Mouse (Mus musculus) midbrain, embryonic 14.5 days (tissue): ENCODE measurements at regions not wholly inside any gene's neighbourhood (a gene's known extent, or its start where the extent isn't known, plus 50 kb on each side); places are given as distances from the start of the nearest gene placed in this dataset.

Experiments
- ATAC-seq: fragments of 200-750 bp; cut with Nextera tagmentation; 2 replicates; pipeline ENCODE4 v1.8.0; 2017; ENCODE audit warnings: moderate number of reproducible peaks, moderate library complexity; ENCODE audit not compliant: low FRiP score, low TSS enrichment
- DNase-seq: peaks from one replicate; pipeline ENCODE4 v3.0.0-alpha.2; 2015
- H3K27ac ChIP-seq: fragments of 300-500 bp; sonication (generic); replicated peaks from 2 replicates; pipeline ENCODE4 v1.5.1; 2014; ENCODE audit warnings: mild to moderate bottlenecking, low read depth, low read length, moderate library complexity
- H3K27me3 ChIP-seq: fragments of 300-500 bp; sonication (generic); 2 replicates; pipeline ENCODE4 v1.6.1; 2014; ENCODE audit warnings: low read length, control low read depth, mixed read lengths; ENCODE audit not compliant: control insufficient read depth, insufficient read depth
- H3K36me3 ChIP-seq: fragments of 300-500 bp; sonication (generic); 2 replicates; pipeline ENCODE4 v1.6.1; 2014; ENCODE audit warnings: low read length, control low read depth; ENCODE audit not compliant: control insufficient read depth, insufficient read depth
- H3K4me1 ChIP-seq: fragments of 300-500 bp; sonication (generic); 2 replicates; pipeline ENCODE4 v1.6.1; 2014; ENCODE audit warnings: mild to moderate bottlenecking, antibody characterized with exemption, low read length, control low read depth; ENCODE audit not compliant: control insufficient read depth, insufficient read depth
- H3K4me2 ChIP-seq: fragments of 300-500 bp; sonication (generic); 2 replicates; pipeline ENCODE4 v1.6.1; 2014; ENCODE audit warnings: mild to moderate bottlenecking, low read length, moderate library complexity
- H3K4me3 ChIP-seq: fragments of 300-500 bp; sonication (generic); replicated peaks from 2 replicates; pipeline ENCODE4 v1.5.1; 2014; ENCODE audit warnings: low read depth, low read length
- H3K9ac ChIP-seq: fragments of 300-500 bp; sonication (generic); replicated peaks from 2 replicates; pipeline ENCODE4 v1.6.1; 2014; ENCODE audit warnings: mild to moderate bottlenecking, low read length, moderate library complexity
- H3K9me3 ChIP-seq: fragments of 300-500 bp; sonication (generic); 2 replicates; pipeline ENCODE4 v1.6.1; 2016; ENCODE audit warnings: low read length, control low read depth, mixed read lengths; ENCODE audit not compliant: control insufficient read depth
- WGBS: fragments of 180-500 bp; shearing (Covaris S2); extraction: QIAGEN DNeasy Blood & Tissue Kit; methylation state at CpG from one replicate; pipeline ENCODE4 v1.1.7; 2014; 5-methylcytosine and 5-hydroxymethylcytosine counted together

DNA sequence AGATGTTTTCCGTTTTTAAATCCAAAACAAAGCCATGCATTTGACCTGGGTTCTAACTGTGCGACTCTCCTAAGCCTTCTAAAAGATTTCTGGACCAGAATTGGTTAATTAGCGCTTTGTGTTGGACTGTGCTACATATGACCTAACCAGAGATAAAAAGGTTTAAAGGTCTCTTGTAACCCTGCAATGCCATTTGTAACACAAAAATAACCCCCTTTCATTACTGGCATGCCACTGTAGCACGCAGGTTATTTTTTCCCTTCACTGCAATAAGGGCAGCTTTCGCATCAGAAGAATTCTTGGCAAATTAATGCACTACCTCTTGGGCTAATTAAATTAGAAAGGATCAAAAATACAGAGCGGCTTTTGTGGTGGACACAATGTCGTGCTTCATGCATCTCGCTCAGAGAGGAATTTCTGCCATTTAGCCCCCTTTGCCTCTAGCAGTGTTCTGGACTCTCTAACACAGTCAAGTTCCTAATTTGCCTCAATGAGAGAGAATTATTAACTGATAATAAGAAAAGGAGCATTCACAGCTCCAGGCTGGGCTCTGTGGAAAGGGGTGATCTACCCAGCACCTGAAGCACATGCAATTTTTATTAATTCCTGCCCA lies 239.5 kb upstream of the Zeb2 start:
- Histone ChIP-seq H3K27me3 (no peaks in the 10 kb centered on the region), H3K4me2 (no peak overlapping the region), H3K27ac (no peak overlapping the region), H3K4me1 (no peaks in the 10 kb centered on the region), H3K36me3 (no peaks in the 10 kb centered on the region), H3K4me3 (no peak overlapping the region), H3K9ac (no peak overlapping the region), H3K9me3 (no peaks in the 10 kb centered on the region)
- 75% methylated on average over 8 of the region's 8 CpGs for WGBS
- DNase-seq (peak; percentile 22), ATAC-seq (no peak)

DNA sequence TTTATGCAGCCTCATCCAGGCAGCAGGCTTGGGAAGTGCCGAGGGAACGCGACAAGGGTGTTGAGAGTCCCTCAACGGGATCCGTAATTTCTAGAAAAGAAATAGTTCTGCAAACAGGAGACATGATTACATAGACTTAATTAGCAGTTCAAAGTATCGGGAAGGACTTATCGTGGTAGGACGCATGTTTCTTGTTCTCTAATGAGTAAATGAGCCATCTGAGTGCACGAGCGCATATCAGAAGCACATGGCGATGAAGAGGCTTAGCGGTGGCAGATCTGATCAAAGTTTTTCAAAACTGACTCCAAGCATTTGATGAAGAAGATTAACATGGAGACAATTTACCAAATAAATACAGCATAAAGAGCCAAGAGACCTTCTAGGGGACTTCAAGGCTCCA lies 238.8 kb upstream of the Zeb2 start:
- no peaks in the 10 kb centered on the region for H3K4me1 ChIP-seq
- no peaks in the 10 kb centered on the region for H3K27me3 ChIP-seq
- ATAC-seq, result no peak
- no peaks in the 10 kb centered on the region for H3K36me3 ChIP-seq
- no peak overlapping the region for H3K9ac ChIP-seq
- no peak overlapping the region for H3K27ac ChIP-seq
- H3K4me2 ChIP-seq, result no peak overlapping the region
- WGBS, result 91% methylated on average over 12 of the region's 12 CpGs
- no peak overlapping the region for H3K4me3 ChIP-seq
- H3K9me3 ChIP-seq, result no peaks in the 10 kb centered on the region
- no peak for DNase-seq

DNA sequence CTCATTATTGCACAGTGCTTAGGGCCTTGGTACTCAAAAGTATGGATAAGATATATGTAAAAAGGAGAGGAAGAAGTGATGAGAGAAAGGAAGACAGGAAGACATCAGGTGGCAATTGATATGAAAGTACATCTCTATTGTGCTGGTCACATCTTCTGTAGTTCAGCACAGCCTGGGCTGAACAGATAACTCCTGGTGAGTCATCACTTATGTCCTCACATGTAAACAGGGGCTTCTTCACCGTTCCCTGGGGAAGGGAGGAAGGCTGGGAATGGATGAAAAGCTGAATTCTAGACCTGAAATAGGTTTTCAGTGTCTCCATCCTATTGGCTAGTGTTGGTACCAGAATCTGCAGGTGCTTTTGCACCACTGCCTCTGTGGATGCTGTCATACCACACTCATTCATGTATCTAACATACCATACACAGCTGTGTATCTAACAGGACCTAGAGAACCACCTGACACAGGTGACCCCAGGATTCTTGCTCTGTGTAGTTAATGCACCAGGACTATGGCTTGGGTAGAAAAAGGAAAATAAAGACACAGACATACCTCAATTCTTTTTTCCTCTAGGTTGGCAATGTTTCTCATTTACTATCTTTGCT lies 234.4 kb upstream of the Zeb2 start:
- Histone ChIP-seq H3K27ac (no peak overlapping the region), H3K36me3 (no peaks in the 10 kb centered on the region), H3K9ac (no peak overlapping the region), H3K27me3 (no peaks in the 10 kb centered on the region), H3K4me1 (no peaks in the 10 kb centered on the region), H3K4me3 (no peak overlapping the region), H3K4me2 (no peak overlapping the region), H3K9me3 (no peaks in the 10 kb centered on the region)
- DNase-seq (no peak), ATAC-seq (no peak)
- WGBS, result 100% methylated on average over 1 of the region's 1 CpGs

DNA sequence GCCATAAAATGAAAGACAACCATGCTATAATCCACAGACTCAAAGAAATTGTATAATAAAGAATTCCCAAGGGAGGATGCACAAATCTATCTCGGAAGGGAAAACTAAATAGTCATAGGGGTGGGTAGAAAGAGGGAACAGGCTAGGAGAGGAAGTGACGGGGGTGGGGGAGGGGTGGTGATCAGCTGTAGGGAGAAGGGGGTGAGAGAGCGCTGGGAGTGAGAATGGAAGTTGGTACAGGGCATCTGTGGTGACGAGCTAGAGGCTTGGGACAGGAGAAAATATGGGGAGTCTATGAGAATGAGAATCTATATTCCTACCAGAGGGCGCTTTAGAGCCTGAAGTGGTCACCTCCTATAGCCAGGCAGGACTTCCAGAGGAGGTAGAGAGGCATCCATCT lies 229.2 kb upstream of the Zeb2 start:
- Histone ChIP-seq H3K9ac (no peak overlapping the region), H3K36me3 (no peaks in the 10 kb centered on the region), H3K27me3 (no peaks in the 10 kb centered on the region), H3K9me3 (no peaks in the 10 kb centered on the region), H3K4me3 (no peak overlapping the region), H3K4me1 (no peaks in the 10 kb centered on the region), H3K4me2 (no peak overlapping the region), H3K27ac (no peak overlapping the region)
- DNase-seq (no peak), ATAC-seq (no peak)
- 90% methylated on average over 5 of the region's 5 CpGs for WGBS

DNA sequence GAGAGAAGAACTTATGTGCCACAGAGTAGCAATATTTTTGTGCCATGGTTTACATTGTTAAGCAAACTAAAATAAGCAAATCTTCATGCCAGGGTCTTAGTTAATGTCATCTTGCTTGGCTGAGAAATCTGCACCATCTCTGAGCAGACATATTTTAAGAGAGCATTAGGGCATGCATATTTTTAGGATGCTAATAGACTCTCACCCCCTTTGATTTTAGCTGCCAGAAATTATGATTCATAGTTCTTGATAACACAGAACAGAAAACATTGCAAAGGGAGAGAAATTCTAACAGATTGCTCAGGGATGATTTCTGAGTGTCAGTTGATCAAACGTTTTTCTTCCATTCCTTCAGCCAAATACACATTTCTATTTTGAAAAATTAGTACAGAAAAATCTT lies 222.7 kb upstream of the Zeb2 start:
- no peak overlapping the region for H3K4me2 ChIP-seq
- 79% methylated on average over 1 of the region's 1 CpGs for WGBS
- H3K9me3 ChIP-seq, result no peaks in the 10 kb centered on the region
- H3K27me3 ChIP-seq, result no peaks in the 10 kb centered on the region
- DNase-seq, result no peak
- H3K36me3 ChIP-seq, result no peaks in the 10 kb centered on the region
- H3K9ac ChIP-seq, result no peak overlapping the region
- H3K27ac ChIP-seq, result no peak overlapping the region
- H3K4me3 ChIP-seq, result no peak overlapping the region
- H3K4me1 ChIP-seq, result no peaks in the 10 kb centered on the region
- ATAC-seq, result no peak

DNA sequence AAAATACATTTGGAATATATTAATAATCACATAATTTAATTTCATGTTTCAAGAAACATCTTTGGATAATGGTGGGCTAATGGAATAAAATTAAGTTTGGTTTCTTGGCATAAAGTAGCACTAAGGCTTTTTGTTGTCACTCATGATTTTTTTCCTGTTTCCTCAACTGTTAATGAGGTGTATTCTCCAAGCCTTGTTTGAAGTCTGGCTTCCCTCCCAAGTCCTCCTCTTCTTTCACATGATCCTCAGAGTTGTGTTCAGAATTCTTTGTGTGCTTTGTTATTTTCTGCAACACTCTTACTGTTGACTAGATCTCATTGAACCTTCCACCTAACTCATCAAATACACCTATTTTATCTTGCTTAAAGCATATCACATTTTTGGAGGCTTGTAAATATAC lies 221.6 kb upstream of the Zeb2 start:
- no peaks in the 10 kb centered on the region for H3K9me3 ChIP-seq
- H3K36me3 ChIP-seq, result no peaks in the 10 kb centered on the region
- H3K27ac ChIP-seq, result no peak overlapping the region
- H3K27me3 ChIP-seq, result no peaks in the 10 kb centered on the region
- ATAC-seq (no peak), DNase-seq (no peak)
- H3K4me1 ChIP-seq, result no peaks in the 10 kb centered on the region
- no peak overlapping the region for H3K4me3 ChIP-seq
- no peak overlapping the region for H3K4me2 ChIP-seq
- H3K9ac ChIP-seq, result no peak overlapping the region

DNA sequence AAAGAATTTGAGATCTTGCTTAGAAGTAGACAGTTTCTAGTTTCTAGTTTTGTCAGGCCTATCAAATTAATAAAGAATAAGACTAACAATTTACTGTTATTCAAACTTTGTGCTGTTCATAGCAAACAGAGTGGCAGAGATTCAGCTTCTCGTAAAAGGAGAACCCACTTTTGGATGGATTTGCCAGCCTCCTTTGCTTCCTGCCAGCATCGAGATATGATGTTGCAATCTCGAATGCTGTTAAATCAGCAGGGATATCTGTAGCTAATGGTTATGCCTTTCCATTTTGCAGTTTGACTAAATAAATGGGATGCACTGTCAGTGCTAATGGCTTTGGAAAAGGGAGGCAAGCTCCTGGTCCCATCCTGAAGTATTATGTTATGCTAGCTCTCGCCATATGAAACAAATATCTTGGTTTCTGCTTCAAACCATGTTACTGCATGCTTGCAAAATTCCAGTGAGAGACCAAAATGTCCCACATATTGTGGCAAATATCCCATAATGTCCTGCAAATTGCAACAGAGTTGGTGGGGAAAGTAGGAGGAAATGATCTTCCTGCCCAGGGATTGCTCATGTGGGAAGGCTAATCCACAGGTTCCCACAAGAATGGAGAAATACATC lies 199.9 kb upstream of the Zeb2 start:
- H3K27ac ChIP-seq, result no peak overlapping the region
- H3K9ac ChIP-seq, result no peak overlapping the region
- no peak overlapping the region for H3K4me2 ChIP-seq
- ATAC-seq (no peak), DNase-seq (no peak)
- H3K9me3 ChIP-seq, result no peaks in the 10 kb centered on the region
- 93% methylated on average over 4 of the region's 4 CpGs for WGBS
- H3K4me1 ChIP-seq, result no peaks in the 10 kb centered on the region
- H3K4me3 ChIP-seq, result no peak overlapping the region
- H3K27me3 ChIP-seq, result no peaks in the 10 kb centered on the region
- H3K36me3 ChIP-seq, result no peaks in the 10 kb centered on the region

DNA sequence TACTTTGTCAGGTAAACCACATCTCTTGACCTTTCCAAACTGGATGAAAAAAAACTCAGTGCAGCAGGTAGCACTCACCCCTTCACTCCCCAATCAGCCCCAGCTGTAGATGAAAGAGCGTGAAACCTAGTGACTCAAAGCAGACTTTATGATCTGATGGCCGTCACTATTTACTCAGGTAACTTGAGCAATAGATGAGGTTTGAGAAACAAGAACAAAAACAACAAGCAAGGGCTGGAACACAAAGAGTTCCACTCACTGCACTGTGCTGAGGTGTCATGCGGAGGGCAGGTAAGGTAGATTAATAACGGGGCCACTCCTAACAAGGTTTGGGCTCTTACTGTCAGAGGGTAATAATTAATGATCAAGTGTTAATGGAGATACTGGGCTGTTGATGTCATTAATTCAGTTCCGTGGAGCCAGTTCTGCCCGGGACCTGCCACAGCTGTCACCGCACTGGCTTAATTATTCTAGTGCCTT lies 170.4 kb upstream of the Zeb2 start:
- DNase-seq (no peak), ATAC-seq (peak; percentile 63; the same call in 1 of the 2 replicates)
- Histone ChIP-seq H3K9me3 (no peaks in the 10 kb centered on the region), H3K36me3 (no peaks in the 10 kb centered on the region), H3K27me3 (no peaks in the 10 kb centered on the region), H3K9ac (no peak overlapping the region), H3K4me3 (no peak overlapping the region), H3K4me1 (peaks cover 3% of the 10 kb centered on the region; the same call in 1 of the 2 replicates), H3K27ac (no peak overlapping the region), H3K4me2 (no peak overlapping the region)
- 53% methylated on average over 7 of the region's 7 CpGs for WGBS

DNA sequence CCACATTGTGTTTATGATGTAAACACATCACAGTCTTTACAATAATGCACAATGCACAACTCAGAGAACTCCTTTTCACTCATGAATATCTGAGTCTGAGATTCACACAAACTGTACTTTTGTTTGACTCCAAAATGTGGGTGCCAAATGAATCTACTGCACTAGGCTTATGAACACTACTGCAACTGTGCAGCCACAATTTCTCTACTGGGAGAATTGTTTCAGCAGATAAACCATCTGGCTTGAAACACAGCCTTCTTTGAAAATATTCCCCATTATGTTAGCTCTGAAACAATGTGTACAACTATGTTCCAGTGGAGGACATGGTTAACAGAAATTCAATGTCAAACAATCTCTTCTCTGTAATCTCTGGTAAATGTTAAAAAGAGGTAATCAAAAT lies 166.6 kb upstream of the Zeb2 start:
- no peak for DNase-seq
- Histone ChIP-seq H3K9me3 (no peaks in the 10 kb centered on the region), H3K4me1 (peaks cover 3% of the 10 kb centered on the region; the same call in 1 of the 2 replicates), H3K4me3 (no peak overlapping the region), H3K27ac (no peak overlapping the region), H3K36me3 (no peaks in the 10 kb centered on the region), H3K4me2 (no peak overlapping the region), H3K9ac (no peak overlapping the region), H3K27me3 (no peaks in the 10 kb centered on the region)
- ATAC-seq, result no peak
